Mouse (Mus musculus): ENCODE data around the gene Abhd10.

DNA sequence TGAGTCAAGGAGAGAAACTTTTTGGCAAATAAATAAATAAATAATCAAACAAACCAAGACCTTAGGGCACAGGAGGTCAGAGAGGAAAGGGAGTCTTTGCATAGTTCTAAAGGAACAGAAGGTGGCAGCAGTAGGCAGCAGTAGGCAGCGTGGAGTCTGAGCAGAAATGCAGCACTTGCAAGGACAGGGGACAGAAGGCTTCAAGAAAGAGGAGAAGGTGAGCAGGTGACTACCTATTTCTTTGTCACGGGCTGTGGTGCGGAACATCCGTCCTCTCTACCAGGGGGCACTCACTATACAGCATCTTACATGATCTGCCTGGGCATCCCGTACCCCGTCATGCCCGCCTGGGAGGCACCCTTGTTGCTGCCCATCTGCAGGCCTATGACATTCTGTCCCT is 31.5 kb downstream of the Abhd10 start:
- TF ChIP-seq POLR2A (IDR thresholded peaks at IDR 0.05; ENCODE audit: low read depth, low read length) (no peak), CTCF (IDR thresholded peaks at IDR 0.05; ENCODE audit: borderline replicate concordance, insufficient read depth, low read length) (peak; percentile 56; the same call in 1 of the 2 replicates)
